Mouse (Mus musculus) MEL (cell line): ENCODE results near the gene Gm29427.

Experiments
- CHD2 ChIP-seq: IDR thresholded peaks from 2 replicates; pipeline ENCODE4 v1.6.1; 2011; ENCODE audit warnings: low read length, improper control_type of control experiment
- CTCF ChIP-seq, 3 experiments: IDR thresholded peaks in 2 of 3; conservative IDR thresholded peaks in 1 of 3; 2 replicates each; pipeline ENCODE4 v1.5.1; 2011 to 2012; ENCODE audit warnings: low read length in 3 of 3, low read depth in 2 of 3, mild to moderate bottlenecking in 2 of 3, improper control_type of control experiment in 1 of 3, inconsistent platforms in 1 of 3, mixed read lengths in 1 of 3, moderate library complexity in 1 of 3; ENCODE audit not compliant: control insufficient read depth in 1 of 3, insufficient read depth in 1 of 3, poor library complexity in 1 of 3, severe bottlenecking in 1 of 3
- E2F4 ChIP-seq: IDR thresholded peaks from 2 replicates; pipeline ENCODE4 v1.6.1; 2011; ENCODE audit warnings: low read depth, low read length, improper control_type of control experiment, borderline replicate concordance
- EP300 ChIP-seq, 2 experiments: IDR thresholded peaks; 2 replicates each; pipeline ENCODE4 v1.6.1; 2011; ENCODE audit warnings: improper control_type of control experiment in 2 of 2, low read length in 2 of 2, low read depth in 1 of 2, mild to moderate bottlenecking in 1 of 2
- ETS1 ChIP-seq: IDR thresholded peaks from 2 replicates; pipeline ENCODE4 v1.6.1; 2012; ENCODE audit warnings: low read depth, mild to moderate bottlenecking, inconsistent platforms, low read length, improper control_type of control experiment, moderate library complexity
- GATA1 ChIP-seq: IDR thresholded peaks from 2 replicates; pipeline ENCODE4 v1.6.1; 2011; ENCODE audit warnings: low read depth, low read length, improper control_type of control experiment
- MAFK ChIP-seq: IDR thresholded peaks from 2 replicates; pipeline ENCODE4 v1.6.1; 2011; ENCODE audit warnings: low read depth, mild to moderate bottlenecking, low read length, improper control_type of control experiment, borderline replicate concordance
- MAX ChIP-seq: IDR thresholded peaks from 2 replicates; pipeline ENCODE4 v1.6.1; 2011; ENCODE audit warnings: low read length, improper control_type of control experiment
- MEF2A ChIP-seq: IDR thresholded peaks from 2 replicates; pipeline ENCODE4 v1.6.1; 2014; ENCODE audit warnings: low read depth, mild to moderate bottlenecking, inconsistent platforms, low read length, improper control_type of control experiment; ENCODE audit not compliant: poor library complexity, insufficient replicate concordance, severe bottlenecking; ENCODE audit errors: extremely low read depth
- MYC ChIP-seq: IDR thresholded peaks from 2 replicates; pipeline ENCODE4 v1.6.1; 2011; ENCODE audit warnings: low read depth, mild to moderate bottlenecking, low read length, improper control_type of control experiment, moderate library complexity
- POLR2A ChIP-seq, 2 experiments: IDR thresholded peaks; 2 replicates each; pipeline ENCODE4 v1.6.1; 2011 to 2012; ENCODE audit warnings: low read length in 2 of 2, mild to moderate bottlenecking in 2 of 2, control low read depth in 1 of 2, improper control_type of control experiment in 1 of 2, low read depth in 1 of 2, moderate library complexity in 1 of 2; ENCODE audit not compliant: control insufficient read depth in 1 of 2, insufficient read depth in 1 of 2, poor library complexity in 1 of 2
- TCF12 ChIP-seq: IDR thresholded peaks from 2 replicates; pipeline ENCODE4 v1.6.1; 2014; ENCODE audit warnings: low read depth, mild to moderate bottlenecking, inconsistent platforms, low read length, improper control_type of control experiment, moderate library complexity
- UBTF ChIP-seq: IDR thresholded peaks from 2 replicates; pipeline ENCODE4 v1.6.1; 2012; ENCODE audit warnings: low read depth, mild to moderate bottlenecking, inconsistent platforms, low read length, improper control_type of control experiment, moderate library complexity, borderline replicate concordance; ENCODE audit not compliant: insufficient read depth
- USF1 ChIP-seq: IDR thresholded peaks from 2 replicates; pipeline ENCODE4 v1.6.1; 2014; ENCODE audit warnings: low read depth, mild to moderate bottlenecking, inconsistent platforms, low read length, improper control_type of control experiment, moderate library complexity

- TF ChIP-seq ETS1 (no peak), MYC (no peak), CHD2 (no peak), CTCF (IDR thresholded peaks at IDR 0.05 in 2 of 3, conservative IDR thresholded peaks at IDR 0.05 in 1 of 3; ENCODE audit: control insufficient read depth in 1 of 3, insufficient read depth in 1 of 3, low read depth in 2 of 3, low read length in 3 of 3, poor library complexity in 1 of 3, severe bottlenecking in 1 of 3) (no peak), POLR2A (IDR thresholded peaks at IDR 0.05; ENCODE audit: control insufficient read depth in 1 of 2, insufficient read depth in 1 of 2, low read depth in 1 of 2, low read length in 2 of 2, poor library complexity in 1 of 2) (no peak), UBTF (no peak), MEF2A (no peak), EP300 (IDR thresholded peaks at IDR 0.05; ENCODE audit: low read depth in 1 of 2, low read length in 2 of 2) (no peak), USF1 (no peak), GATA1 (no peak), MAFK (no peak), MAX (no peak), E2F4 (no peak), TCF12 (no peak)
Measured at GRCm38 (mm10) chr1:130764027-130764461, 48.4 kb upstream of the Gm29427 start.
